Mouse (Mus musculus): ENCODE results near the gene Rspo4.

Gene Rspo4

GRCm38 (mm10) chr2:151911751-151912150 is 69.0 kb downstream of the Rspo4 start:
- DNase-seq (ENCODE audit: low read depth) = no peak

- DNase-seq (ENCODE audit: low read depth) = no peak
These were observed 71.4 kb downstream of the Rspo4 start for GRCm38 (mm10) chr2:151914120-151914519.

- no peak for DNase-seq (ENCODE audit: low read depth)
These were observed 72.4 kb downstream of the Rspo4 start for GRCm38 (mm10) chr2:151915111-151915510.

GRCm38 (mm10) chr2:151916061-151916831 is 73.5 kb downstream of the Rspo4 start:
- no peak for DNase-seq (ENCODE audit: low read depth)

GRCm38 (mm10) chr2:151919140-151919539 is 76.4 kb downstream of the Rspo4 start:
- DNase-seq (ENCODE audit: low read depth) = no peak

GRCm38 (mm10) chr2:151921068-151921467 is 78.3 kb downstream of the Rspo4 start:
- DNase-seq (ENCODE audit: low read depth) = no peak

GRCm38 (mm10) chr2:151921596-151921995 is 78.9 kb downstream of the Rspo4 start:
- DNase-seq (ENCODE audit: low read depth) = no peak

Measured in c-Kit-positive CD71-negative TER-119-negative erythroid progenitor cells, embryonic 14.5 days (primary cell).